Mouse (Mus musculus) bone marrow, adult 2 months (tissue): ENCODE data around the gene Bmp2k.

ENCODE experiments used
- CTCF ChIP-seq: fragments of 200-500 bp; IDR thresholded peaks from 2 replicates; pipeline ENCODE4 v1.5.1; 2011; ENCODE audit warnings: low read length, control low read depth; ENCODE audit not compliant: control insufficient read depth, insufficient read depth
- POLR2A ChIP-seq: fragments of 200-500 bp; IDR thresholded peaks from 2 replicates; pipeline ENCODE4 v1.6.1; 2011; ENCODE audit warnings: low read depth, mild to moderate bottlenecking, control low read depth, low read length, borderline replicate concordance; ENCODE audit not compliant: control insufficient read depth

DNA sequence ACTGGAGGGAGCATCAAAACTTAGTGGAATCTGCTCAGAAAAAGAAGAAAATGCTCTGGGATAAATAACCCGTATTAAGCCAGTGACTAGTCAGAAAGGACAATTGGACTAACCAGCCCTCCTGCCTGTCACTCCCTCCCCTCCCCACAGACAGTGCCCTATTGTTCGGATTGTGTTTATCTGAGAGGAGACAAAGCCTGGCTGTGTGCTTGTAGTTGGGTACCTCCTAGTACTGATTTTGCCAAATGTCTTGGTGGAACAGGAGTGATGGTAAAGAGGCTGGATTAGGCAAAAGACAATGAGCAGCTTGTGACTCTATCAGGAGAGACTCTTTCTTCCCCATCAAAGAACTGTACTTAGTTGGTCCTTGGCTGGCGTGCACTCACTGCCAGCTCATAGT is 40.6 kb upstream of the Bmp2k start:
- TF ChIP-seq CTCF: no peak
- no peak for TF ChIP-seq POLR2A
